In the genomic region with DNA sequence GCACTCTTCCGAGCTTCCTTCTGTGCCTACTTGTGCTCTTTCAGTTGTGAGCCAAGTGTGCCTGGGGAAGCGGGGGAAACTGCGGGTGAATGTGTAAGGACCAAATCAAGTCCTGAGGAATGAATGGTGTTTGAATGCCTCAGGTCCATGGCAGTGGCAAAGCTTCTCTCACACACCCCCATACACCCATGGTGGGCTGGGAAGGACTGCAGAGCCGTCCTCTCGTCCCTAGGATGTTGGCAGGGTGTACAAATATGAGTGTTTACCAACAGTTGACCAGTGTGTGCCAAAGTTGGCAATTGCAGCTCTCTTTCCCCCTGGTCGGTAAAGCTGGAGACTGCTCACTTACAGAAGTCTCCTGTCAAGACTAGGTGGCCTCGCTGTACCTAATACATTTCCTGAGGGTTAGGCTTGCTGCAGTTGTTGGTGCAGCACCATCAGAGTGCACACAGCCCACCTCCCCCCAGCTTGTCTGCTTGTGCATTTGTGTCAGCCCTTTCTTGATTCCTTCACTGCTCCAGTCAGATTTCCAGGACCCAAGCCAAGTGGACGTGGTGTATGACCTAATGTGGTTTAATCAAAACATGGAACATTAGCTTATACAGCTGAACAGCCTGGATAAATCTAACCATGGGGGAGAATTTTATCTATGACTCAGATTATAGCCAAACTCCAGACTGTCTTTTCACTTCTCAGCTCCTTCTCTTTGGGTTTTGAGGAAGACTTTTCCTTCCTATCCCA, we compare ENCODE assay signal across 8 mouse cellular contexts. TPM values are rescaled to one million over a fixed set of nuclear protein-coding genes. Genes with fewer than 3 reads are reported as not detected.
DNase-seq lines count a peak whose midpoint lies in the region; ATAC-seq and TF ChIP-seq lines count a peak whose summit lies in the region.

No protein-coding gene starts in this region.

- DNase-seq in intestine, embryonic 14.5 days (ENCODE audit: low spot score), result no peak
- peak; percentile 87 for DNase-seq in Muller cell, postnatal 12 days (ENCODE audit: inconsistent ontology term)
- peak; percentile 55 to 71 for DNase-seq in cerebellum, postnatal 14 days
- DNase-seq in kidney, postnatal 36 days, result peak; percentile 19 to 33
- DNase-seq in thymus, postnatal 14 days, result no peak
- no peak for DNase-seq in liver, embryonic 11.5 days (ENCODE audit: low spot score)
- no peak for DNase-seq in embryo, embryonic 9.5 days (ENCODE audit: extremely low spot score)

- ATAC-seq in intestine, embryonic 14.5 days (replicated peaks; ENCODE audit: low FRiP score, low TSS enrichment, low read depth), result no peak
- ATAC-seq in intestine, postnatal 0 days, result no peak
- no peak for ATAC-seq in liver, embryonic 11.5 days (replicated peaks; ENCODE audit: low FRiP score)

- TF ChIP-seq CTCF in intestine, postnatal 0 days (IDR thresholded peaks at IDR 0.05; ENCODE audit: low read depth), result no peak

- no peak overlapping the region for H3K4me2 ChIP-seq in intestine, embryonic 14.5 days (ENCODE audit: low read length)
- H3K4me2 ChIP-seq in intestine, postnatal 0 days (replicated peaks; ENCODE audit: low read depth), result no peak overlapping the region
- no peak overlapping the region for H3K4me2 ChIP-seq in liver, embryonic 11.5 days

- no peaks in the 10 kb centered on the region for H3K9me3 ChIP-seq in intestine, embryonic 14.5 days (ENCODE audit: control insufficient read depth, low read length)
- no peaks in the 10 kb centered on the region for H3K9me3 ChIP-seq in intestine, postnatal 0 days (ENCODE audit: control insufficient read depth)
- no peaks in the 10 kb centered on the region for H3K9me3 ChIP-seq in liver, embryonic 11.5 days (ENCODE audit: control insufficient read depth, low read length)

- H3K36me3 ChIP-seq in intestine, embryonic 14.5 days (ENCODE audit: control insufficient read depth, insufficient read depth, low read length), result peaks cover 21% of the 10 kb centered on the region
- H3K36me3 ChIP-seq in intestine, postnatal 0 days (ENCODE audit: control insufficient read depth, insufficient read depth), result 0 out of 2 replicates have a peak, but pooled peaks cover 18% of the 10 kb centered on the region
- H3K36me3 ChIP-seq in liver, embryonic 11.5 days (ENCODE audit: control insufficient read depth, insufficient read depth, low read length), result 0 out of 2 replicates have a peak, but pooled peaks cover 3% of the 10 kb centered on the region

- H3K27ac ChIP-seq in intestine, embryonic 14.5 days (ENCODE audit: low read depth), result 0 out of 2 replicates have a peak overlapping the region, but pooled peaks have one; percentile 12
- no peak overlapping the region; the same call in 1 of the 2 replicates for H3K27ac ChIP-seq in intestine, postnatal 0 days (ENCODE audit: low read depth, low read length)
- H3K27ac ChIP-seq in liver, embryonic 11.5 days (ENCODE audit: low read depth, low read length), result no peak overlapping the region

- H3K27me3 ChIP-seq in intestine, embryonic 14.5 days (replicated peaks; ENCODE audit: control insufficient read depth, insufficient read depth, low read length), result no peaks in the 10 kb centered on the region
- H3K27me3 ChIP-seq in intestine, postnatal 0 days (replicated peaks; ENCODE audit: control insufficient read depth, insufficient read depth, low read length), result no peaks in the 10 kb centered on the region
- H3K27me3 ChIP-seq in liver, embryonic 11.5 days (replicated peaks; ENCODE audit: control insufficient read depth, insufficient read depth, low read length), result no peaks in the 10 kb centered on the region

- no peak overlapping the region for H3K9ac ChIP-seq in intestine, embryonic 14.5 days (ENCODE audit: low read length)
- no peak overlapping the region for H3K9ac ChIP-seq in intestine, postnatal 0 days (ENCODE audit: low read depth, low read length)
- no peak overlapping the region for H3K9ac ChIP-seq in liver, embryonic 11.5 days (ENCODE audit: low read depth, low read length)

- no peak overlapping the region for H3K4me3 ChIP-seq in intestine, embryonic 14.5 days (ENCODE audit: low read depth, low read length)
- no peak overlapping the region for H3K4me3 ChIP-seq in intestine, postnatal 0 days (ENCODE audit: low read depth, low read length)
- no peak overlapping the region for H3K4me3 ChIP-seq in liver, embryonic 11.5 days (ENCODE audit: low read depth, low read length)

- H3K4me1 ChIP-seq in intestine, embryonic 14.5 days (replicated peaks; ENCODE audit: control insufficient read depth, insufficient read depth, low read length), result no peaks in the 10 kb centered on the region
- H3K4me1 ChIP-seq in intestine, postnatal 0 days (replicated peaks; ENCODE audit: control insufficient read depth, insufficient read depth, low read length), result no peaks in the 10 kb centered on the region
- H3K4me1 ChIP-seq in liver, embryonic 11.5 days (replicated peaks; ENCODE audit: control insufficient read depth, insufficient read depth, low read length), result peaks cover 28% of the 10 kb centered on the region

- WGBS in intestine, embryonic 14.5 days, result 78% methylated on average over 8 of the region's 8 CpGs
- WGBS in intestine, postnatal 0 days, result 73% methylated on average over 8 of the region's 8 CpGs
- 81% methylated on average over 8 of the region's 8 CpGs for WGBS in liver, embryonic 11.5 days

RNA-seq across cellular contexts. Expression of a gene that starts 3.7 kb away (rescaled TPM):
- polyA plus RNA-seq in intestine, embryonic 14.5 days (2014; fragmentation: Nextera tagmentation; extraction: Ambion mirVana), result 3.1 and 3.9 TPM in 2 replicates
- polyA plus RNA-seq in intestine, postnatal 0 days (2015; fragmentation: Nextera tagmentation; extraction: Ambion mirVana), result 2.2 and 3.3 TPM in 2 replicates
- 5.7 and 5.9 TPM in 2 replicates for polyA plus RNA-seq in liver, embryonic 11.5 days (2014; fragmentation: Nextera tagmentation; extraction: Ambion mirVana)

RNA-seq across cellular contexts. Expression of a gene that starts 3.7 kb away (rescaled TPM):
- polyA plus RNA-seq in intestine, embryonic 14.5 days (2014; fragmentation: Nextera tagmentation; extraction: Ambion mirVana), result 1.2 and 1.5 TPM in 2 replicates
- 0.17 and 0.21 TPM in 2 replicates for polyA plus RNA-seq in intestine, postnatal 0 days (2015; fragmentation: Nextera tagmentation; extraction: Ambion mirVana)
- 1.2 and 1.7 TPM in 2 replicates for polyA plus RNA-seq in liver, embryonic 11.5 days (2014; fragmentation: Nextera tagmentation; extraction: Ambion mirVana)

RNA-seq across cellular contexts. Expression of a gene that starts 10.6 kb away (rescaled TPM):
- polyA plus RNA-seq in intestine, embryonic 14.5 days (2014; fragmentation: Nextera tagmentation; extraction: Ambion mirVana), result 0.39 and 0.56 TPM in 2 replicates
- 0.41 and 1.2 TPM in 2 replicates for polyA plus RNA-seq in intestine, postnatal 0 days (2015; fragmentation: Nextera tagmentation; extraction: Ambion mirVana)
- 12.7 and 14.4 TPM in 2 replicates for polyA plus RNA-seq in liver, embryonic 11.5 days (2014; fragmentation: Nextera tagmentation; extraction: Ambion mirVana)

RNA-seq across cellular contexts. Expression of a gene that starts 30.2 kb away (rescaled TPM):
- polyA plus RNA-seq in intestine, embryonic 14.5 days (2014; fragmentation: Nextera tagmentation; extraction: Ambion mirVana), result 0.48 and 0.66 TPM in 2 replicates
- polyA plus RNA-seq in intestine, postnatal 0 days (2015; fragmentation: Nextera tagmentation; extraction: Ambion mirVana), result 0.55 and 0.75 TPM in 2 replicates
- 0.12 and 0.42 TPM in 2 replicates for polyA plus RNA-seq in liver, embryonic 11.5 days (2014; fragmentation: Nextera tagmentation; extraction: Ambion mirVana)

RNA-seq across cellular contexts. Expression of a gene that starts 56.9 kb away (rescaled TPM):
- 1.5 TPM in 2 replicates for polyA plus RNA-seq in intestine, embryonic 14.5 days (2014; fragmentation: Nextera tagmentation; extraction: Ambion mirVana)
- 1.5 and 1.7 TPM in 2 replicates for polyA plus RNA-seq in intestine, postnatal 0 days (2015; fragmentation: Nextera tagmentation; extraction: Ambion mirVana)
- polyA plus RNA-seq in liver, embryonic 11.5 days (2014; fragmentation: Nextera tagmentation; extraction: Ambion mirVana), result 2.2 and 2.9 TPM in 2 replicates

Comparison
In these comparisons a context has a peak if more than half of its experiments do, and no peak if none do; other contexts are left out.
1. DNase-seq: peak in Muller cell, postnatal 12 days (single experiment), cerebellum, postnatal 14 days (2 of 2) and kidney, postnatal 36 days (2 of 2); none in intestine, embryonic 14.5 days (single experiment), thymus, postnatal 14 days (single experiment), liver, embryonic 11.5 days (single experiment) and embryo, embryonic 9.5 days (single experiment).